Mouse (Mus musculus): Measurements from ENCODE around the gene Rasgrp3. TPM values are rescaled to one million over a fixed set of nuclear protein-coding genes. Genes with fewer than 3 reads are reported as not detected.

The Rasgrp3 gene
- not detected in 2 replicates for total RNA-seq (2014; fragmentation: Nextera tagmentation)
- total RNA-seq (2017): not detected in 2 replicates

DNA sequence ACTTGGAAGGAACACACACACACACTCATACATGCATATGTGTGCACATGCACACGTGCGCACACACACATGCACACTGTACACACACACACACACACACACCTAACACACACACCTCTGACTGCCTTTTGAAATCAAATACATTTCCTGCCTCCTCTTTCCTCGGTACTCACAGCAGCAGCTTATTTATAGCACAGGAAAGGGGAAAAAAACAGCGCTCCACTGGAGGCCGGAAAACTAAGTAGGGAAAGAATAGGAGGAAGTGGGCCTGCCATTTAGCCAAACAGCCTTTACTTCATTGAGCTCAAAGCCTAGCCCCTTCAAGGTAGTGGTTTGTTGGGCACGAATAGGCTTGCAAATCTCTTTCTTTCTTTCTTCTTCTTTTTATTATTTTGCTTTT lies at the start of gene Rasgrp3:
Rasgrp3 (plus strand) TSS at position 298 of the 400 bp plus-strand sequence.
- no peak for ATAC-seq (replicated peaks; ENCODE audit: low FRiP score, low TSS enrichment, poor library complexity, severe bottlenecking)

GRCm38 (mm10) chr17:75388402-75388801 lies 47.3 kb upstream of the Rasgrp3 start:
- no peak for ATAC-seq (replicated peaks; ENCODE audit: low FRiP score, low TSS enrichment, poor library complexity, severe bottlenecking)

DNA sequence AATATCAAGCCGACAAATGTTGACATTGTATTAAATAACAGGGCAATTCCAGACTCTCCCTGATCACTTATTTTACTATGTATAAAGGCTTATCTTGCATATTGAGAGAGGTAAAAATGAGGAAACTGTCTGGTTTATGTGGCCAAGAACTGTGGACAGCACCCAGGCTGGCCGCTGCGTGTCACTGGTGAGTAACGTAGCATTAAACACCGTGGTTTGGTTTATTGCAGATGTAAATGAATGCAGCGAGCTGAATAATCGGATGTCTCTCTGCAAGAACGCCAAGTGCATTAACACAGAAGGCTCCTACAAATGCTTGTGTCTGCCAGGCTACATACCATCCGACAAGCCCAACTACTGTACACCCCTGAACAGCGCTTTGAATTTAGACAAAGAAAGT lies 45.6 kb upstream of the Rasgrp3 start:
- no peak for ATAC-seq (replicated peaks; ENCODE audit: low FRiP score, low TSS enrichment, poor library complexity, severe bottlenecking)

DNA sequence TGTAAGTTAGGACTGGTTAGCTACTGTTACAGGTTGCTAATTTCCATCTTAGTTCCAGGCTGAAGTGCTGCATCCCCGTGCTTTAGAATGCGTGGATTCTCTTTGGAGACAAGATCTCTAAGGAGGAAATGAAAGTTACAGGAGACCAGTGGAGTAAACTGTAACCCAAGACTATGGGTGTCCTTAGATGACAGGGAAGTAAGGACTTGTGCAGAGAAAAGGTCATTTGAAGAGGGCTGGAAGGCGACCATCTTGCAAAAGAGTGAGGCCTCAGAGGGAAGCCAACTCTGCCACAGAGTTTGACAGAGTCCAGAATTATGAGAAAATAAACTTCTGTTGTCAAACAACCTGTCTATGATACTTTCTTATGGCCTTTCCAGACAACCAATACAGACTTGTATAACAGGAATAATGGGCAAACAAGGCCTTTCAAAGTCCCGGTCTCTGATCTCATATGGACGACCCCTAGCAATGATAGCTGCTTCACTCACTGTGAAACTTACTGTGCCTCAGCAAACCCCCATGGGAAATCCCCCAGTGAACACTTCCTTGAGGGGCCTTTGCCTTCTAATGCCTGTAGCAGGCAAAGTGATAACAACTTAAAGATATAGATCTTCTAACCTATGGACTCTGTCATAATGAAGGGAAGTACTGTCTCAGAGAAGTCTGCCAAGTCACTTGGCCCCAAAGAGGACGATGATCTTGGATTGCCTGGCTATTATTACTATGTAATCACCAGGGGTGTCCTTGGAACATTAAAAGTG lies 44.1 kb upstream of the Rasgrp3 start:
- no peak for ATAC-seq (replicated peaks; ENCODE audit: low FRiP score, low TSS enrichment, poor library complexity, severe bottlenecking)

DNA sequence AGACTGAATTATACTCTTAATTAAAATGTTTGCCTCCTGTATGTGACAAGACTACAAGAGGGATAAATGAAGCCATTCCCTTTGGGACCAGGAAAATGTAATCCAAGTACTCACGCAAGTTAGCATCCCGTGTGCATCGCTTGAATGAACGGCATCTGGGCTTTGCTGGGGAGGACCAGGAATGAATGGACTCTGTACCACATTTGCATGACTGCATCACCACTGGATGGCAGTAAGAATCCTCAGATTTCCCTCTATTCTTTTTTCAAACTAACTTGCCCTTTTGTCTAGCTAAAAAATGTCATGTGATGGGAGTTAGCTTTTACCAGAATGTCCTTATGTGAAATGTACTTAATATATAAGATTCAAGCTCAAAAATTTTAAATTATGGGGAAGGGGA lies 29.3 kb upstream of the Rasgrp3 start:
- no peak for ATAC-seq (replicated peaks; ENCODE audit: low FRiP score, low TSS enrichment, poor library complexity, severe bottlenecking)

- no peak for ATAC-seq (replicated peaks; ENCODE audit: low FRiP score, low TSS enrichment, poor library complexity, severe bottlenecking)
These were observed 18.8 kb upstream of the Rasgrp3 start for GRCm38 (mm10) chr17:75416861-75417260.

DNA sequence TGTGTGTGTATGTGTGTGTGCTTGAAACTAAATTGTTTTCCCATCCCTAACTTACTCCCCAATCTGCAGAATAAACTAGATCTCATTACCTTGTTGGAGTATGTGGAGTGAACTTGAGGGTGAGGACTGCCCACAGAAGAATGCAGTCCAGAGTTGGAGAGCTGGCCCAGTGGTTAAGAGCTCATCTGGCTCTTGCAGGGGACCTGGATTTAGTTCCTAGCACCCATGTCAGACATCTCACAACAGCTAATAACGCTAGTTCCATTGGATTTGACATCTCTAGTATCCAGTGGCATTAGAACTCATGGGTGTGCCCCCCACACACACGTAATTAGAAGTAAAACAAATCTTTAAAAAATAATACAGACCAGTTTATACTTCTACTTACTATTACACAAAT lies 1.5 kb upstream of the Rasgrp3 start:
- no peak for ATAC-seq (replicated peaks; ENCODE audit: low FRiP score, low TSS enrichment, poor library complexity, severe bottlenecking)

DNA sequence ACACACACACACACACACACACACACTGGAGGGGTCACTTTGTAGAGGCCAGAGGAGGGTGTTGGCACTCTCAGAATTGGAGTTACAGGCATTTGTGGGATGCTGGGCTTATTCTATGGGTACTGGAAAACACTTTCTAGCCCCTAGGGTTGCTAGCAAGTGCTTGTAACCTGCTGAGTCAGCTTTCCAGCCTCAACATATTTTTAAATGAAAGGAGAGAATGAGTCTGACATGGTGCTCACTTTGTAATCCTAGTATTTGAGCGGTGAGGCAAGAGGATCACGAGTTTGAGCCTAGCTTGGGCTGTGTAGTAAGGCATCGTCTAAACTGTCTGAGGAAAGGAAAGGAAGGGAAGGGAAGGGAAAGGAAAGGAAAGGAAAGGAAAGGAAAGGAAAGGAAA lies 825 bp upstream of the Rasgrp3 start:
- ATAC-seq (replicated peaks; ENCODE audit: low FRiP score, low TSS enrichment, poor library complexity, severe bottlenecking): no peak

DNA sequence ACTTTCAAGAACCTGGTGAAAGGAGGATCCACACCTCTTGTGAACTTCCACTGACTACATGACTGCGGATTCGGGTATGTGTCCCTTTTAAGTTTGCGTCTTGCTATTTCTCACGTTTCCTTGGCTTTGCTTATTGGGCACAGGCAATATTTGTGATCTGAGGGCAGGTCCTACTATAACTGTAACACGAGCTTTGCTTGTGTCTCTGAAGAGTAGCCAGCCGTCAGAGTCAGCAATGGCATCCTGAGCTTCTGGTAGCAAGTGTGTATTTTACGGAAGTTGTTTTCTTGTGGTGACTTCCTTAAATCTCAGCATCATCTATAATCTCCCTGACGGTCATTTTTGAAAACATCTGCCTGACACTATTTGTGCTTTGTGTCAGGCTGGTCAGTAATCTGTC lies 399 bp downstream of the Rasgrp3 start:
- ATAC-seq (replicated peaks; ENCODE audit: low FRiP score, low TSS enrichment, poor library complexity, severe bottlenecking): no peak

GRCm38 (mm10) chr17:75436819-75437218 lies 1.1 kb downstream of the Rasgrp3 start:
- ATAC-seq (replicated peaks; ENCODE audit: low FRiP score, low TSS enrichment, poor library complexity, severe bottlenecking): no peak

DNA sequence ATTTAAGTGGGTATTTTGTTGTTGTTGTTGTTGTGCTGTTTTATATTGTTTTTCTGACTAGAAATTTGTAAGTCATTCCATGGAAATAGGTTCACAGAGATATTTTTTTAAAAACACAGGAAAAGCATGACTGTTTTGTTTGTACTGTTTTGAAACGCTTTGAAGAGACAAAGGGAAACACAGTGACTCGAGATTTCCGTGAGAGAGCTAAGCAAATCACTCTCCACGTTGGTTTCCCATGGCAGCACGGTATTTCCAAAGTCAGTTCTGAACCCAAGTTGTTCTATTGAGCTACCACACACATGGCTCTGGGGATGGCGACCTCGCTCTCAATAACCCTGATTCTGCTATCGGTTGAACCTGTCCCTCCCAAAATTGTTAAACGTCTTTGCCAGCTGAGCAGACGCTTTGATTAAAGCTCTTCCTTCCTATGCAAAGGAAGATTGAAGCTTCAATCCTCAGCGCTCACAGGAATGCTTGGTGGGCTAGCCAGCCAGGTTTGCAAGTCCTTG lies 1.6 kb downstream of the Rasgrp3 start:
- ATAC-seq (replicated peaks; ENCODE audit: low FRiP score, low TSS enrichment, poor library complexity, severe bottlenecking): no peak

- no peak for ATAC-seq (replicated peaks; ENCODE audit: low FRiP score, low TSS enrichment, poor library complexity, severe bottlenecking)
These were observed 2.5 kb downstream of the Rasgrp3 start for GRCm38 (mm10) chr17:75438162-75438561.

DNA sequence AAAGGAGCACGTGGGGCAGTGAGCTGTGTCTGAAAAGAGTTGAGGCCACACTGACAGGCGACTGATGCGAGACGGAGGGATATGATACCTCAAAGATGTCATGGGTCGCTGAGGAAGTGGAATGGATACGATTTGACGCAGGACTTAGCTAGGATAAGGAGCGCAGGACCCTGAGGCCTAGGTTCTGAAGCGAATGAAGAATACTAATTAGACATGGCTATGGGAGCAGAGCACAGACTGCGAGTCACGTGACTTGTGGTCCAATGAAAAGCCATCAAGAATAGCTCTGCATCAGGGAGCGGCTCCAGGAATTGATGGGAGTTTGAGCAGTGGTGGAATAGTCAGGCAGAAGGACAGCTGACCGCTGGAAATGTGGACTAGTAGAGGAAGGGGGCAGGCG lies 3.4 kb downstream of the Rasgrp3 start:
- ATAC-seq (replicated peaks; ENCODE audit: low FRiP score, low TSS enrichment, poor library complexity, severe bottlenecking): no peak

DNA sequence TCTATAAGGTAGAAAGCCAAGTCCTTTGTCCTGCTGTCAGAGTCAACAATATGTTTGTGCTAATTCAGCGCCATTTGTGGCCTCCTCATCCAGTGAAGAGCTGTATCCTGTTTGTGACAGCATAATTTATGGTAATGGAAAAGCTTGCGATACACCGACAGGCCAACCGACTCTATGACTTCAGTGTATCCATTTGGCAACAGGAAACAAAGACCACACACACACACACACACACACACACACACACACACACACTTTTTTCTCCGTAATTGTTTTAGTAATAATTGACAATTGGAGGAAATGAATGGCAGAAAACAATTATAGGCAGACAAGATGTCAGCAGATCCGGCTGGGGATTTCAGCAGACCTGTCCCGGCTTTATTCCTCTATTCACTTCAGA lies 4.9 kb downstream of the Rasgrp3 start:
- no peak for ATAC-seq (replicated peaks; ENCODE audit: low FRiP score, low TSS enrichment, poor library complexity, severe bottlenecking)

- no peak for ATAC-seq (replicated peaks; ENCODE audit: low FRiP score, low TSS enrichment, poor library complexity, severe bottlenecking)
These were observed 5.6 kb downstream of the Rasgrp3 start for GRCm38 (mm10) chr17:75441260-75441830.

- no peak for ATAC-seq (replicated peaks; ENCODE audit: low FRiP score, low TSS enrichment, poor library complexity, severe bottlenecking)
These were observed 6.7 kb downstream of the Rasgrp3 start for GRCm38 (mm10) chr17:75442352-75442751.

DNA sequence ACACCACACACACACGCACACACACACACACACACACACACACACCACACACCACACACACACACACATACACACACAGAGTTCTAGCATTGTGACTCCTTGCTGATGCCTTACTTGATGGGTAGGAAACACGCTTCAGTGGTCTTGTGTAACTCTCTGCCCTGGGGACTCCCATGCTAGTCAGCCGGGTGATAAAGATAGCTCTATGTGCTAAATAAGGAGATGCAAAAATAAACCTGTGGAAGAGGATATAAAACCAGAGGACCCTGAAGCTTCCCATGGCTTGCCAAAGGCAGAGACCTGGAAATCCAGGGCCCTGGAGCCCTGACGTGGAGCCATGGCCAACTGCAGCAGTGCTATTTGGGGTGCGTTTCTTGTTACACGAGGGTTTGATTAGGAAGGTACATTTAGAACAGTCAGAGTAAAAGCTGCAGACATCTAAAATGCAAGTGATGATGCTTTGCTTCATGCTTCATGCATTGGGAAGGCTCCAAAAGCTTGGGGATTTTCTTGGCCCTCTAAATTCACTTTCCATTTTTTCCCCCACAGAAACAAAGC lies 7.4 kb downstream of the Rasgrp3 start:
- ATAC-seq (replicated peaks; ENCODE audit: low FRiP score, low TSS enrichment, poor library complexity, severe bottlenecking): no peak

DNA sequence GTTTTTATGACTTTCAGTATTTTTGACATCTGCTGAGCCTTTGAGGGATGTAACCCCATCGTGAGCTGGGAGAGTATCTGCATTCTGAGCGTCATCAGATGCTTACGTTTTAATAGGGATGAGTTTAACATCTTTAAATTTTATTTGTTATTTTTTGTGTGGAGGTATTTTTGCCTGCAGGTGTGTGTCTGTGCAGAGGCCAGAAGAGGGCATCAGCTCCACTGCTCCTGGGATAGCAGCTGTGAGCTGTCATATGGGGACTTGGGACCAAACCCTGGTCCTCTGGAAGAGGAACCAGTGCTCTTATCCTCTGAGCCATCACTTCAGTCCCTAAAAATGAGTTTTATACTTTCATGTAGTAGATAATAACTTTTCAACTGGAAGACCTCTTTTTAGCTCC lies 12.6 kb downstream of the Rasgrp3 start:
- no peak for ATAC-seq (replicated peaks; ENCODE audit: low FRiP score, low TSS enrichment, poor library complexity, severe bottlenecking)

DNA sequence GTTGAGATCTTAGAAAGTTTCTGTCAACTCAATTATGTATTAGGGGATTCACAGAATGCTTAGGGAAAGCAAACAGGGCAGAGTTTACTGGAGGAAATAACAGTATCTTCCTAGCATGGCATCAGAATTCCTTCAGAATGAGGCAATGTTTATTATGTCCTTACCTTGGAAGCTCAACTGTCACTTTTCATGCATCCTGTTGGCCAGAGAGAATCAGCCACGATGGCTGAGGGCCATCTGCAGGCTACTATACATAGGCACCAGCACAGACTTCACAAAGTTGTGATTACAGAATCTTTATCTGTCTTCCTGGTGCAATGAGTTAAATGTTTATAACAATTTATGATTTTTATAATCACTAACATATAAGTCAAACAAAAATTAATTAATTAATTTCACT lies 13.3 kb downstream of the Rasgrp3 start:
- ATAC-seq (replicated peaks; ENCODE audit: low FRiP score, low TSS enrichment, poor library complexity, severe bottlenecking): no peak

DNA sequence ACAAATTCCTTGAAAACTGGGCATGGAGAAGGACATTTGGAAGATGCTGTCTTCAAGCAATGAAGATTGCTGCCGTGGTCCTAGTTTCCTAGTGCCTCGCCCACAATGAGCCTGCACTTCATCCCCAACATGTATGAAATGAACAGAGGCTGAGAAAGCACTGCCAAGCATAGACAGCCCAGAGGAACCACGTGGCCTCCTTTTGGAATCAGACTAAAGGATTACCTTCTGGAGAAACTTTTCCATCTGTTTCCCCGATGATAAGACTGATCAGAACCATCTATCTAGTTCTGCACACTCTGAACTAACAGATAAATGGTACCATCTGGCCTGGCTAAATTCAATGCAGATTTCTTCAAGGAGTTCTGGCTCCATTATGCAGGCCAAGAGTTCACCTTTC lies 16.6 kb downstream of the Rasgrp3 start:
- no peak for ATAC-seq (replicated peaks; ENCODE audit: low FRiP score, low TSS enrichment, poor library complexity, severe bottlenecking)

- no peak for ATAC-seq (replicated peaks; ENCODE audit: low FRiP score, low TSS enrichment, poor library complexity, severe bottlenecking)
These were observed 17.9 kb downstream of the Rasgrp3 start for GRCm38 (mm10) chr17:75453639-75454038.
